Mouse (Mus musculus) liver, adult 2 months (tissue): ENCODE results near the gene Lyzl6.

ENCODE experiments used
- CTCF ChIP-seq: fragments of 200-500 bp; IDR thresholded peaks from 2 replicates; pipeline ENCODE4 v1.5.1; 2011; ENCODE audit warnings: low read depth, low read length, control low read depth
- POLR2A ChIP-seq: fragments of 200-500 bp; IDR thresholded peaks from 2 replicates; pipeline ENCODE4 v1.6.1; 2011; ENCODE audit warnings: low read length, control low read depth; ENCODE audit not compliant: insufficient read depth; ENCODE audit errors: extremely low read depth

- TF ChIP-seq CTCF (no peak), POLR2A (no peak)
Measured at GRCm38 (mm10) chr11:103666907-103667426, 28.3 kb upstream of the Lyzl6 start.
